Mouse (Mus musculus): ENCODE data around the gene Ppm1e. TPM values are rescaled to one million over a fixed set of nuclear protein-coding genes. Genes with fewer than 3 reads are reported as not detected.

The Ppm1e gene
- polyA plus RNA-seq, 1 experiment from 2014 or later, result 1.4 TPM

- Histone ChIP-seq H3K9me3 (ENCODE audit: control insufficient read depth, low read length) (no peaks in the 10 kb centered on the region), H3K36me3 (ENCODE audit: control insufficient read depth, insufficient read depth, low read length) (no peaks in the 10 kb centered on the region), H3K27me3 (replicated peaks; ENCODE audit: control insufficient read depth, insufficient read depth, low read length) (no peaks in the 10 kb centered on the region), H3K4me3 (ENCODE audit: low read length) (no peak overlapping the region), H3K27ac (ENCODE audit: low read length) (no peak overlapping the region), H3K4me2 (ENCODE audit: low read depth, low read length) (no peak overlapping the region), H3K9ac (ENCODE audit: low read depth, low read length) (no peak overlapping the region), H3K4me1 (ENCODE audit: control insufficient read depth, insufficient read depth, low read length) (no peaks in the 10 kb centered on the region)
- 68% methylated on average over 7 of the region's 7 CpGs for WGBS
- ATAC-seq, result no peak
Measured at GRCm38 (mm10) chr11:87281907-87282475, 76.8 kb downstream of the Ppm1e start.

- Histone ChIP-seq H3K4me2 (ENCODE audit: low read depth, low read length) (no peak overlapping the region), H3K9ac (ENCODE audit: low read depth, low read length) (no peak overlapping the region), H3K9me3 (ENCODE audit: control insufficient read depth, low read length) (no peaks in the 10 kb centered on the region), H3K36me3 (ENCODE audit: control insufficient read depth, insufficient read depth, low read length) (no peaks in the 10 kb centered on the region), H3K27me3 (replicated peaks; ENCODE audit: control insufficient read depth, insufficient read depth, low read length) (no peaks in the 10 kb centered on the region), H3K4me3 (ENCODE audit: low read length) (no peak overlapping the region), H3K4me1 (ENCODE audit: control insufficient read depth, insufficient read depth, low read length) (no peaks in the 10 kb centered on the region), H3K27ac (ENCODE audit: low read length) (no peak overlapping the region)
- 56% methylated on average over 5 of the region's 5 CpGs for WGBS
- ATAC-seq, result no peak
Measured at GRCm38 (mm10) chr11:87279461-87279860, 79.4 kb downstream of the Ppm1e start.

GRCm38 (mm10) chr11:87278807-87279206 lies 80.0 kb downstream of the Ppm1e start:
- H3K27me3 ChIP-seq (replicated peaks; ENCODE audit: control insufficient read depth, insufficient read depth, low read length), result no peaks in the 10 kb centered on the region
- no peak overlapping the region for H3K27ac ChIP-seq (ENCODE audit: low read length)
- H3K4me3 ChIP-seq (ENCODE audit: low read length), result no peak overlapping the region
- no peak overlapping the region for H3K9ac ChIP-seq (ENCODE audit: low read depth, low read length)
- H3K4me1 ChIP-seq (ENCODE audit: control insufficient read depth, insufficient read depth, low read length), result no peaks in the 10 kb centered on the region
- no peaks in the 10 kb centered on the region for H3K9me3 ChIP-seq (ENCODE audit: control insufficient read depth, low read length)
- no peak overlapping the region for H3K4me2 ChIP-seq (ENCODE audit: low read depth, low read length)
- no peak for ATAC-seq
- WGBS, result 83% methylated on average over 4 of the region's 4 CpGs
- no peaks in the 10 kb centered on the region for H3K36me3 ChIP-seq (ENCODE audit: control insufficient read depth, insufficient read depth, low read length)

- Histone ChIP-seq H3K27ac (ENCODE audit: low read length) (no peak overlapping the region), H3K36me3 (ENCODE audit: control insufficient read depth, insufficient read depth, low read length) (no peaks in the 10 kb centered on the region), H3K9me3 (ENCODE audit: control insufficient read depth, low read length) (no peaks in the 10 kb centered on the region), H3K27me3 (replicated peaks; ENCODE audit: control insufficient read depth, insufficient read depth, low read length) (no peaks in the 10 kb centered on the region), H3K4me2 (ENCODE audit: low read depth, low read length) (no peak overlapping the region), H3K4me3 (ENCODE audit: low read length) (no peak overlapping the region), H3K9ac (ENCODE audit: low read depth, low read length) (no peak overlapping the region), H3K4me1 (ENCODE audit: control insufficient read depth, insufficient read depth, low read length) (no peaks in the 10 kb centered on the region)
- no peak for ATAC-seq
- 6% methylated on average over 5 of the region's 5 CpGs for WGBS
Measured at GRCm38 (mm10) chr11:87276240-87276985, 82.4 kb downstream of the Ppm1e start.

- Histone ChIP-seq H3K9ac (ENCODE audit: low read depth, low read length) (no peak overlapping the region), H3K27ac (ENCODE audit: low read length) (no peak overlapping the region), H3K4me1 (ENCODE audit: control insufficient read depth, insufficient read depth, low read length) (no peaks in the 10 kb centered on the region), H3K27me3 (replicated peaks; ENCODE audit: control insufficient read depth, insufficient read depth, low read length) (no peaks in the 10 kb centered on the region), H3K36me3 (ENCODE audit: control insufficient read depth, insufficient read depth, low read length) (no peaks in the 10 kb centered on the region), H3K9me3 (ENCODE audit: control insufficient read depth, low read length) (no peaks in the 10 kb centered on the region), H3K4me3 (ENCODE audit: low read length) (no peak overlapping the region), H3K4me2 (ENCODE audit: low read depth, low read length) (no peak overlapping the region)
- no peak for ATAC-seq
- 82% methylated on average over 7 of the region's 7 CpGs for WGBS
Measured at GRCm38 (mm10) chr11:87275420-87276048, 83.3 kb downstream of the Ppm1e start.

- no peak overlapping the region for H3K4me2 ChIP-seq (ENCODE audit: low read depth, low read length)
- H3K9ac ChIP-seq (ENCODE audit: low read depth, low read length), result no peak overlapping the region
- 85% methylated on average over 5 of the region's 5 CpGs for WGBS
- H3K4me3 ChIP-seq (ENCODE audit: low read length), result no peak overlapping the region
- H3K27ac ChIP-seq (ENCODE audit: low read length), result no peak overlapping the region
- H3K27me3 ChIP-seq (replicated peaks; ENCODE audit: control insufficient read depth, insufficient read depth, low read length), result no peaks in the 10 kb centered on the region
- no peaks in the 10 kb centered on the region for H3K4me1 ChIP-seq (ENCODE audit: control insufficient read depth, insufficient read depth, low read length)
- ATAC-seq, result no peak
- H3K36me3 ChIP-seq (ENCODE audit: control insufficient read depth, insufficient read depth, low read length), result no peaks in the 10 kb centered on the region
- no peaks in the 10 kb centered on the region for H3K9me3 ChIP-seq (ENCODE audit: control insufficient read depth, low read length)
Measured at GRCm38 (mm10) chr11:87272725-87273124, 86.1 kb downstream of the Ppm1e start.

GRCm38 (mm10) chr11:87271479-87271878 lies 87.3 kb downstream of the Ppm1e start:
- no peaks in the 10 kb centered on the region for H3K27me3 ChIP-seq (replicated peaks; ENCODE audit: control insufficient read depth, insufficient read depth, low read length)
- no peak overlapping the region for H3K27ac ChIP-seq (ENCODE audit: low read length)
- H3K9me3 ChIP-seq (ENCODE audit: control insufficient read depth, low read length), result no peaks in the 10 kb centered on the region
- H3K4me2 ChIP-seq (ENCODE audit: low read depth, low read length), result no peak overlapping the region
- WGBS, result 73% methylated on average over 1 of the region's 1 CpGs
- no peak for ATAC-seq
- no peak overlapping the region for H3K4me3 ChIP-seq (ENCODE audit: low read length)
- no peaks in the 10 kb centered on the region for H3K36me3 ChIP-seq (ENCODE audit: control insufficient read depth, insufficient read depth, low read length)
- H3K4me1 ChIP-seq (ENCODE audit: control insufficient read depth, insufficient read depth, low read length), result no peaks in the 10 kb centered on the region
- no peak overlapping the region for H3K9ac ChIP-seq (ENCODE audit: low read depth, low read length)

- WGBS, result 33% methylated on average over 1 of the region's 2 CpGs
- Histone ChIP-seq H3K4me3 (ENCODE audit: low read length) (no peak overlapping the region), H3K4me1 (ENCODE audit: control insufficient read depth, insufficient read depth, low read length) (no peaks in the 10 kb centered on the region), H3K4me2 (ENCODE audit: low read depth, low read length) (no peak overlapping the region), H3K9ac (ENCODE audit: low read depth, low read length) (no peak overlapping the region), H3K9me3 (ENCODE audit: control insufficient read depth, low read length) (no peaks in the 10 kb centered on the region), H3K27ac (ENCODE audit: low read length) (no peak overlapping the region), H3K36me3 (ENCODE audit: control insufficient read depth, insufficient read depth, low read length) (no peaks in the 10 kb centered on the region), H3K27me3 (replicated peaks; ENCODE audit: control insufficient read depth, insufficient read depth, low read length) (no peaks in the 10 kb centered on the region)
- no peak for ATAC-seq
Measured at GRCm38 (mm10) chr11:87270958-87271357, 87.9 kb downstream of the Ppm1e start.

GRCm38 (mm10) chr11:87270446-87270845 lies 88.4 kb downstream of the Ppm1e start:
- H3K4me3 ChIP-seq (ENCODE audit: low read length), result no peak overlapping the region
- no peaks in the 10 kb centered on the region for H3K27me3 ChIP-seq (replicated peaks; ENCODE audit: control insufficient read depth, insufficient read depth, low read length)
- no peaks in the 10 kb centered on the region for H3K36me3 ChIP-seq (ENCODE audit: control insufficient read depth, insufficient read depth, low read length)
- no peak overlapping the region for H3K9ac ChIP-seq (ENCODE audit: low read depth, low read length)
- H3K27ac ChIP-seq (ENCODE audit: low read length), result no peak overlapping the region
- H3K4me1 ChIP-seq (ENCODE audit: control insufficient read depth, insufficient read depth, low read length), result no peaks in the 10 kb centered on the region
- H3K4me2 ChIP-seq (ENCODE audit: low read depth, low read length), result no peak overlapping the region
- WGBS, result 70% methylated on average over 4 of the region's 4 CpGs
- no peaks in the 10 kb centered on the region for H3K9me3 ChIP-seq (ENCODE audit: control insufficient read depth, low read length)
- no peak for ATAC-seq
